Mouse (Mus musculus) limb, embryonic 11.5 days (tissue): Measurements from ENCODE around the gene Scn10a. TPM values are rescaled to one million over a fixed set of nuclear protein-coding genes. Genes with fewer than 3 reads are reported as not detected.
A peak's percentile ranks its signal among the peaks of the same experiment; 100 is the strongest.

ENCODE experiments used
- ATAC-seq: fragments of 200-750 bp; cut with Nextera tagmentation; 2 replicates; pipeline ENCODE4 v1.8.0; 2017; ENCODE audit warnings: low read depth; ENCODE audit not compliant: insufficient number of reproducible peaks, low FRiP score, low TSS enrichment
- DNase-seq: peaks from one replicate; pipeline ENCODE4 v3.0.0-alpha.2; 2015; ENCODE audit warnings: low spot score
- H3K27ac ChIP-seq: fragments of 300-500 bp; sonication (generic); replicated peaks from 2 replicates; pipeline ENCODE4 v1.5.1; 2014; ENCODE audit warnings: low read depth, mild to moderate bottlenecking, low read length
- H3K27me3 ChIP-seq: fragments of 300-500 bp; sonication (generic); 2 replicates; pipeline ENCODE4 v1.6.1; 2014; ENCODE audit warnings: mild to moderate bottlenecking, low read length, mixed read lengths; ENCODE audit not compliant: control insufficient read depth, insufficient read depth
- H3K36me3 ChIP-seq: fragments of 300-500 bp; sonication (generic); 2 replicates; pipeline ENCODE4 v1.6.1; 2014; ENCODE audit warnings: mild to moderate bottlenecking, low read length, moderate library complexity, mixed read lengths; ENCODE audit not compliant: control insufficient read depth, insufficient read depth
- H3K4me1 ChIP-seq: fragments of 300-500 bp; sonication (generic); 2 replicates; pipeline ENCODE4 v1.6.1; 2014; ENCODE audit warnings: low read length, mixed read lengths; ENCODE audit not compliant: control insufficient read depth, insufficient read depth
- H3K4me2 ChIP-seq: fragments of 300-500 bp; sonication (generic); 2 replicates; pipeline ENCODE4 v1.6.1; 2014; ENCODE audit warnings: low read depth, mild to moderate bottlenecking, moderate library complexity; ENCODE audit not compliant: severe bottlenecking
- H3K4me3 ChIP-seq: fragments of 300-500 bp; sonication (generic); 2 replicates; pipeline ENCODE4 v1.5.1; 2014; ENCODE audit warnings: low read depth, low read length
- H3K9ac ChIP-seq: fragments of 300-500 bp; sonication (generic); 2 replicates; pipeline ENCODE4 v1.6.1; 2014; ENCODE audit warnings: mild to moderate bottlenecking, low read length
- H3K9me3 ChIP-seq: fragments of 300-500 bp; sonication (generic); 2 replicates; pipeline ENCODE4 v1.6.1; 2016; ENCODE audit warnings: low read length; ENCODE audit not compliant: control insufficient read depth
- WGBS: fragments of 180-500 bp; shearing (Covaris S2); extraction: QIAGEN DNeasy Blood & Tissue Kit; methylation state at CpG from one replicate; pipeline ENCODE4 v1.1.7; 2014; 5-methylcytosine and 5-hydroxymethylcytosine counted together
- polyA plus RNA-seq: library from polyadenylated mRNA; unstranded; fragments of >200 nt; fragmentation: Nextera tagmentation; extraction: Ambion mirVana; gene quantifications from 2 replicates; pipeline ENCODE4 v1.2.1, GENCODE M21; 2014

The Scn10a gene
- polyA plus RNA-seq, 1 experiment from 2014 or later, result 0.03 TPM

- H3K4me1 ChIP-seq, result no peaks in the 10 kb centered on the region
- no peak overlapping the region for H3K9ac ChIP-seq
- H3K36me3 ChIP-seq, result no peaks in the 10 kb centered on the region
- no peaks in the 10 kb centered on the region for H3K27me3 ChIP-seq
- H3K27ac ChIP-seq, result no peak overlapping the region
- no peak overlapping the region for H3K4me2 ChIP-seq
- WGBS, result 82% methylated on average over 3 of the region's 3 CpGs
- H3K4me3 ChIP-seq, result no peak overlapping the region
- DNase-seq (no peak), ATAC-seq (no peak)
- no peaks in the 10 kb centered on the region for H3K9me3 ChIP-seq
These were observed 38.2 kb downstream of the Scn10a start for GRCm38 (mm10) chr9:119680896-119681295.

- H3K36me3 ChIP-seq, result no peaks in the 10 kb centered on the region
- H3K4me1 ChIP-seq, result no peaks in the 10 kb centered on the region
- no peak overlapping the region for H3K27ac ChIP-seq
- no peaks in the 10 kb centered on the region for H3K9me3 ChIP-seq
- no peak overlapping the region for H3K4me2 ChIP-seq
- no peak overlapping the region for H3K4me3 ChIP-seq
- DNase-seq (peak; percentile 47), ATAC-seq (no peak)
- H3K9ac ChIP-seq, result no peak overlapping the region
- WGBS, result 66% methylated on average over 1 of the region's 1 CpGs
- H3K27me3 ChIP-seq, result no peaks in the 10 kb centered on the region
These were observed 55.0 kb downstream of the Scn10a start for GRCm38 (mm10) chr9:119664109-119664508.

- no peaks in the 10 kb centered on the region for H3K36me3 ChIP-seq
- no peak for ATAC-seq
- H3K27ac ChIP-seq, result no peak overlapping the region
- no peak overlapping the region for H3K4me3 ChIP-seq
- no peaks in the 10 kb centered on the region for H3K9me3 ChIP-seq
- no peak overlapping the region for H3K9ac ChIP-seq
- WGBS, result 53% methylated on average over 6 of the region's 6 CpGs
- DNase-seq, result no peak
- H3K4me2 ChIP-seq, result no peak overlapping the region
- no peaks in the 10 kb centered on the region for H3K4me1 ChIP-seq
- H3K27me3 ChIP-seq, result no peaks in the 10 kb centered on the region
These were observed 63.0 kb downstream of the Scn10a start for GRCm38 (mm10) chr9:119656111-119656510.

DNA sequence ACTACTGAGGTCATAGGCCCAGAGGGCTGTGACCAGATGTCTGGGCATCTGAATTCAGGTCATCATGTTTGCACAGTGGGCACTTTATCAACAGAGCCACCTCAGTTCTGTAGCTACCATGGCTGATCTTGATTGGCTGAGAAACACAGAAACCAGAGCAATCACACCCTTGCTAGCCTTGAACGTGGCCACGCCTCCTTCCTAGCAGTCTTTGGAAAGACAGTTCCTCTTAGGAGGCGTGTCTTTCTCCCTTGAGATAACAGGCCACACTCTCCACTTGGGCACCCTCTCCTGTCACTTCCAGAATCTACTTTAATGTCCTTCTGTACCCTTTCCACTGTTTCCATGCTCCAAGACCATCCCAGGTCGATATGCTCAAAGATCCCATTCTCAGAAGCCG lies 65.4 kb downstream of the Scn10a start:
- Histone ChIP-seq H3K9ac (no peak overlapping the region), H3K27ac (no peak overlapping the region), H3K36me3 (no peaks in the 10 kb centered on the region), H3K4me3 (no peak overlapping the region), H3K4me2 (no peak overlapping the region), H3K9me3 (no peaks in the 10 kb centered on the region), H3K27me3 (no peaks in the 10 kb centered on the region), H3K4me1 (no peaks in the 10 kb centered on the region)
- ATAC-seq (no peak), DNase-seq (no peak)
- 70% methylated on average over 5 of the region's 5 CpGs for WGBS

DNA sequence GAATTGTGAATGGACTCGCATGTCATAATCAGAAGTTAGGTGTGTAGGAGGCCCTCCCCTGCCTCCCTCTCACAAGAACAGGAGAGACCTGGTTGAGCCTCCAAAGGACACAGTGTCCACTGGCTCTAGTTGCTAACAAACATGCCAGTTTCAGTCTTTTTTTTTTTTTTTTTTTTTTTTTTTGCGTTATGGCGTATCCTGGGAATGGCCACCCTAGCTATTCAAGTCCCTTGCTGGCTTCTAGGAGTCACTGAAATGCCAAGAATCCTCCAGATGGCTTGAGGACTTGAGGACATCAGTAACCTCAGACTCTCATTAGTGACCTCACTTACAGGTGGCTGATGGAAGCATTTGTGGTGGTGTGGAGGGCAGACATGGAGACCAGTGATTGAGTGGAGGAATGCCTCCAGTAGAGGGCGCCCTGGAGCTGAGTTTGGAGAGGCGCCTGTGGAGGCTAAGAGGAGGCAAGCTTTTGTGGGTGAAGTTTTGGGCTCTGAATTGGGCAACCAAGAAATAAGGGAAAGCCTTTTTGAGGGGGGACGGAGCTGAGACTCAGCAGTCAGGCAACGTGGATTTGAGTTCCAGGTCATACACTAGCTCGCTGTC lies 72.1 kb downstream of the Scn10a start:
- no peaks in the 10 kb centered on the region for H3K36me3 ChIP-seq
- WGBS, result 66% methylated on average over 8 of the region's 8 CpGs
- no peak for ATAC-seq

GRCm38 (mm10) chr9:119641985-119642384 lies 77.1 kb downstream of the Scn10a start:
- no peaks in the 10 kb centered on the region for H3K4me1 ChIP-seq
- H3K4me3 ChIP-seq, result no peak overlapping the region
- no peak for DNase-seq
- no peaks in the 10 kb centered on the region for H3K36me3 ChIP-seq
- 89% methylated on average over 6 of the region's 6 CpGs for WGBS
- H3K27ac ChIP-seq, result no peak overlapping the region
- no peak overlapping the region for H3K4me2 ChIP-seq
- no peaks in the 10 kb centered on the region for H3K9me3 ChIP-seq
- H3K9ac ChIP-seq, result no peak overlapping the region
- ATAC-seq, result no peak
- no peaks in the 10 kb centered on the region for H3K27me3 ChIP-seq

More for the DNA sequence above, 72.1 kb downstream of the Scn10a start:
- no peak overlapping the region for H3K27ac ChIP-seq
- H3K27me3 ChIP-seq, result no peaks in the 10 kb centered on the region
- H3K4me2 ChIP-seq, result no peak overlapping the region
- no peak overlapping the region for H3K4me3 ChIP-seq
- H3K4me1 ChIP-seq, result no peaks in the 10 kb centered on the region
- peak; percentile 83 for DNase-seq
- H3K9me3 ChIP-seq, result no peaks in the 10 kb centered on the region
- no peak overlapping the region for H3K9ac ChIP-seq

- Histone ChIP-seq H3K4me1 (peaks cover 9% of the 10 kb centered on the region), H3K36me3 (no peaks in the 10 kb centered on the region), H3K9ac (no peak overlapping the region), H3K27me3 (no peaks in the 10 kb centered on the region), H3K4me2 (no peak overlapping the region), H3K27ac (no peak overlapping the region), H3K4me3 (no peak overlapping the region), H3K9me3 (no peaks in the 10 kb centered on the region)
- ATAC-seq (no peak), DNase-seq (no peak)
- WGBS, result 80% methylated on average over 11 of the region's 11 CpGs
These were observed 84.8 kb downstream of the Scn10a start for GRCm38 (mm10) chr9:119634216-119634843.

- H3K4me1 ChIP-seq, result peaks cover 9% of the 10 kb centered on the region
- no peaks in the 10 kb centered on the region for H3K27me3 ChIP-seq
- 91% methylated on average over 5 of the region's 5 CpGs for WGBS
- no peak overlapping the region for H3K27ac ChIP-seq
- no peak for DNase-seq
- H3K4me2 ChIP-seq, result no peak overlapping the region
- H3K36me3 ChIP-seq, result no peaks in the 10 kb centered on the region
- ATAC-seq, result no peak
- no peak overlapping the region for H3K9ac ChIP-seq
- no peaks in the 10 kb centered on the region for H3K9me3 ChIP-seq
- H3K4me3 ChIP-seq, result no peak overlapping the region
These were observed 85.6 kb downstream of the Scn10a start for GRCm38 (mm10) chr9:119633475-119633874.

GRCm38 (mm10) chr9:119632801-119633200 lies 86.3 kb downstream of the Scn10a start:
- Histone ChIP-seq H3K4me2 (no peak overlapping the region), H3K4me3 (no peak overlapping the region), H3K9me3 (no peaks in the 10 kb centered on the region), H3K36me3 (no peaks in the 10 kb centered on the region), H3K9ac (no peak overlapping the region), H3K4me1 (peaks cover 9% of the 10 kb centered on the region), H3K27me3 (no peaks in the 10 kb centered on the region), H3K27ac (no peak overlapping the region)
- DNase-seq, result no peak
- 57% methylated on average over 12 of the region's 12 CpGs for whole genome bisulfite sequencing
- no peak for ATAC-seq
